Mouse (Mus musculus): ENCODE measurements at regions not wholly inside any gene's neighbourhood (a gene's known extent, or its start where the extent isn't known, plus 50 kb on each side); places are given as distances from the start of the nearest gene placed in this dataset.
"Not testable (repeated sequence)": the region's sequence is repeated elsewhere in the genome, so short reads cannot be mapped to it uniquely, and the experiment has no call there.

DNA sequence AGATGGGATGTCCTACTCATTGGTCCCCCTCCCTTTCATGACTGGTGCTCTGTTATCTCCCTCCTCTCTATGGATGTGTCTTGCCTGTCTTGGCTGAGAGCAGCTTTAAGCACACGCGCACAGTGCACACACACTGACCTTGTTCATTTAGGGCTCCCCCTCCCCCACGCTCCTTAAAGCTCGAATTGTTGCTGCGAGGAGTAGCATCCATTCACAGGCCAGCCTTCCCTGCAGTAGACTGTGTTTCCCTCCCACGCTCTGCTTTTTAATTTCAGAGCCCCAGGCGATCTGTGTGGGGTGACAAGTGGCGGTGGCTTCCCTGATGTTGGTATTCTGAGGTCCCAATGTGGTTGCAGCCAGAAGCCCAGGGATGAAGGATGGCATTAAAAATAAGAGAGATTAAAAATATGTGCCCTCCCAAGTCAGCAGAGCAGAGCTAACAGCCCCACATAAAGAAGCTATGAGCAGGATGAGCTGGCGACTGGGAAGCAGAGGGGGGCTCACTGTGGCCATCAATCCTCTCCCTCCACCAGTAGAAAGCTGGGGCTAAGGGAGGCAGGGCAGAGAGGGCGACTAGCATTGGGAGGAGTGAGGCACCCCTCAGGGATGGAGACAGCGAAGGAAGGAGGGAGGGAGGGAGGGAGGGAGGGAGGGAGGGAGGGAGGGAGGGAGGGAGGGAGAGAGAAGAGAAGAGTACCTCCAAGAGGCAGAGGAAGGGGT is 174.2 kb upstream of the Myt1l start:
- DNase-seq (ENCODE audit: low read depth, low spot score) = no peak
- Histone ChIP-seq H3K36me3 (ENCODE audit: control insufficient read depth, insufficient read depth, low read length, poor library complexity, severe bottlenecking) (no peaks in the 10 kb centered on the region), H3K27me3 (ENCODE audit: control insufficient read depth, insufficient read depth, low read length, poor library complexity, severe bottlenecking) (no peaks in the 10 kb centered on the region)

GRCm38 (mm10) chr12:29354816-29355215 is 173.4 kb upstream of the Myt1l start:
- Histone ChIP-seq H3K27me3 (ENCODE audit: control insufficient read depth, insufficient read depth, low read length, poor library complexity, severe bottlenecking) (no peaks in the 10 kb centered on the region), H3K36me3 (ENCODE audit: control insufficient read depth, insufficient read depth, low read length, poor library complexity, severe bottlenecking) (no peaks in the 10 kb centered on the region)
- no peak for DNase-seq (ENCODE audit: low read depth, low spot score)

- no peak for DNase-seq (ENCODE audit: low read depth, low spot score)
- H3K27me3 ChIP-seq (ENCODE audit: control insufficient read depth, insufficient read depth, low read length, poor library complexity, severe bottlenecking) = no peaks in the 10 kb centered on the region
- H3K36me3 ChIP-seq (ENCODE audit: control insufficient read depth, insufficient read depth, low read length, poor library complexity, severe bottlenecking) = no peaks in the 10 kb centered on the region
These were observed 171.3 kb upstream of the Myt1l start for GRCm38 (mm10) chr12:29356681-29357397.

GRCm38 (mm10) chr12:29361236-29361635 is 166.9 kb upstream of the Myt1l start:
- Histone ChIP-seq H3K27me3 (ENCODE audit: control insufficient read depth, insufficient read depth, low read length, poor library complexity, severe bottlenecking) (no peaks in the 10 kb centered on the region), H3K36me3 (ENCODE audit: control insufficient read depth, insufficient read depth, low read length, poor library complexity, severe bottlenecking) (no peaks in the 10 kb centered on the region)
- no peak for DNase-seq (ENCODE audit: low read depth, low spot score)

- H3K27me3 ChIP-seq (ENCODE audit: control insufficient read depth, insufficient read depth, low read length, poor library complexity, severe bottlenecking); H3K36me3 ChIP-seq (ENCODE audit: control insufficient read depth, insufficient read depth, low read length, poor library complexity, severe bottlenecking); DNase-seq (ENCODE audit: low read depth, low spot score): not testable (repeated sequence)
These were observed 160.5 kb upstream of the Myt1l start for GRCm38 (mm10) chr12:29367741-29368106.

- no peaks in the 10 kb centered on the region for H3K27me3 ChIP-seq (ENCODE audit: control insufficient read depth, insufficient read depth, low read length, poor library complexity, severe bottlenecking)
- no peak for DNase-seq (ENCODE audit: low read depth, low spot score)
- no peaks in the 10 kb centered on the region for H3K36me3 ChIP-seq (ENCODE audit: control insufficient read depth, insufficient read depth, low read length, poor library complexity, severe bottlenecking)
These were observed 159.9 kb upstream of the Myt1l start for GRCm38 (mm10) chr12:29368107-29368819.

DNA sequence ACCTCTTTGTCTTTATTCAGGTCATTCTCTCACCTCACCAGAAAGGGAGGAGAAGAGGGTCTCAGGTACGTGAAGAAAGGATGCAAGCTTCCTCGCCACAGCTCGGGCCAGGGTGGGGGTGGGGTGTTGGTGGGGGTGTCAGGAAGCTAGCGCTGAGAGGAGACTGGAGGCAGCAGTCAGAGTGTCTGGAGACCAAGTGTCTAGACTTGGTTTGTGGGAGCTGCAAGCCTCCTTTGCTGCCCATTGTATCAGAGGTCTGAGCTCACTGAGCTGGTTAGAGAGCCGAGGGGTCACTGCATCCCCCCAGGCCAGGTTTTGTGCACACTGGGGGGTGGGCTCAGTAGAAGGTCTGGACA is 159.4 kb upstream of the Myt1l start:
- Histone ChIP-seq H3K27me3 (ENCODE audit: control insufficient read depth, insufficient read depth, low read length, poor library complexity, severe bottlenecking) (no peaks in the 10 kb centered on the region), H3K36me3 (ENCODE audit: control insufficient read depth, insufficient read depth, low read length, poor library complexity, severe bottlenecking) (no peaks in the 10 kb centered on the region)
- DNase-seq (ENCODE audit: low read depth, low spot score) = no peak

GRCm38 (mm10) chr12:29391756-29392155 is 136.4 kb upstream of the Myt1l start:
- Histone ChIP-seq H3K36me3 (ENCODE audit: control insufficient read depth, insufficient read depth, low read length, poor library complexity, severe bottlenecking) (no peaks in the 10 kb centered on the region), H3K27me3 (ENCODE audit: control insufficient read depth, insufficient read depth, low read length, poor library complexity, severe bottlenecking) (no peaks in the 10 kb centered on the region)
- no peak for DNase-seq (ENCODE audit: low read depth, low spot score)

- DNase-seq (ENCODE audit: low read depth, low spot score) = no peak
- Histone ChIP-seq H3K36me3 (ENCODE audit: control insufficient read depth, insufficient read depth, low read length, poor library complexity, severe bottlenecking) (no peaks in the 10 kb centered on the region), H3K27me3 (ENCODE audit: control insufficient read depth, insufficient read depth, low read length, poor library complexity, severe bottlenecking) (no peaks in the 10 kb centered on the region)
These were observed 133.9 kb upstream of the Myt1l start for GRCm38 (mm10) chr12:29394271-29394670.

GRCm38 (mm10) chr12:29394881-29395280 is 133.3 kb upstream of the Myt1l start:
- Histone ChIP-seq H3K36me3 (ENCODE audit: control insufficient read depth, insufficient read depth, low read length, poor library complexity, severe bottlenecking) (no peaks in the 10 kb centered on the region), H3K27me3 (ENCODE audit: control insufficient read depth, insufficient read depth, low read length, poor library complexity, severe bottlenecking) (no peaks in the 10 kb centered on the region)
- DNase-seq (ENCODE audit: low read depth, low spot score) = no peak

GRCm38 (mm10) chr12:29395401-29395982 is 132.7 kb upstream of the Myt1l start:
- H3K36me3 ChIP-seq (ENCODE audit: control insufficient read depth, insufficient read depth, low read length, poor library complexity, severe bottlenecking) = no peaks in the 10 kb centered on the region
- DNase-seq (ENCODE audit: low read depth, low spot score) = no peak
- no peaks in the 10 kb centered on the region for H3K27me3 ChIP-seq (ENCODE audit: control insufficient read depth, insufficient read depth, low read length, poor library complexity, severe bottlenecking)

DNA sequence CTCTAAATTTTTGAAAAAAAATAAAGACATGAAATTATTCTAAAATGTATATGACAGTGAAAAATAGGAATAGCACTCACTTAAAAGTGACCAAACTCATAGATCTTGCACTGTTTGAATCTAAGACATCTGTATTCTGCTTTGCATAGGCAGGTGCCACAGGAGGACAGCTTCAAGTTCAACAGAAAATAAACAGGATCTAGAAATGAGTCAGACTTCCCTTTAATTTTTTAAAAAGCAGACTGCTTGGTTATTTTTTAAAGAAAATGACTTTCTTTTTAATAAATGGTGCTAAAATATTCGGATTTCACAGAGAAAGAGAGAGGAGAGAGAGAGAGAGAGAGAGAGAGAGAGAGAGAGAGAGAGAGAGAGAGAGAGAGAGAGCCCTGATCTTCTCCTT is 123.8 kb upstream of the Myt1l start:
- H3K36me3 ChIP-seq (ENCODE audit: control insufficient read depth, insufficient read depth, low read length, poor library complexity, severe bottlenecking) = no peaks in the 10 kb centered on the region
- no peaks in the 10 kb centered on the region; the same call in 1 of the 2 replicates for H3K27me3 ChIP-seq (ENCODE audit: control insufficient read depth, insufficient read depth, low read length, poor library complexity, severe bottlenecking)
- no peak for DNase-seq (ENCODE audit: low read depth, low spot score)

GRCm38 (mm10) chr12:29409336-29410055 is 118.7 kb upstream of the Myt1l start:
- H3K27me3 ChIP-seq (ENCODE audit: control insufficient read depth, insufficient read depth, low read length, poor library complexity, severe bottlenecking) = no peaks in the 10 kb centered on the region
- no peaks in the 10 kb centered on the region for H3K36me3 ChIP-seq (ENCODE audit: control insufficient read depth, insufficient read depth, low read length, poor library complexity, severe bottlenecking)
- DNase-seq (ENCODE audit: low read depth, low spot score) = no peak

GRCm38 (mm10) chr12:29433936-29434335 is 94.2 kb upstream of the Myt1l start:
- H3K36me3 ChIP-seq (ENCODE audit: control insufficient read depth, insufficient read depth, low read length, poor library complexity, severe bottlenecking) = no peaks in the 10 kb centered on the region
- no peak for DNase-seq (ENCODE audit: low read depth, low spot score)

More at GRCm38 (mm10) chr12:29433936-29434335, 94.2 kb upstream of the Myt1l start:
- no peaks in the 10 kb centered on the region for H3K27me3 ChIP-seq (ENCODE audit: control insufficient read depth, insufficient read depth, low read length, poor library complexity, severe bottlenecking)
